Mouse (Mus musculus) gastrocnemius, adult 2 months (tissue): ENCODE data around the gene Hipk1. TPM values are rescaled to one million over a fixed set of nuclear protein-coding genes. Genes with fewer than 3 reads are reported as not detected.

Source experiments
- DNase-seq: peaks from one replicate; pipeline ENCODE4 v3.0.0; 2022
- H3K27ac ChIP-seq: fragments of 200-600 bp; 2 replicates; pipeline ENCODE4 v1.8.1; 2022; ENCODE audit warnings: mild to moderate bottlenecking
- H3K4me3 ChIP-seq: fragments of 200-600 bp; 2 replicates; pipeline ENCODE4 v1.8.1; 2022; ENCODE audit warnings: mild to moderate bottlenecking, moderate library complexity
- CTCF ChIP-seq: fragments of 200-600 bp; IDR thresholded peaks from 2 replicates; pipeline ENCODE4 v1.8.1; 2022; ENCODE audit warnings: antibody characterized with exemption, mild to moderate bottlenecking, moderate library complexity
- intact Hi-C: fragments of 180-260 bp; cut with DNase I; formaldehyde crosslinking; loops from one replicate; pipeline ENCODE4 v1.15.1; 2025
- total RNA-seq, 2 experiments: library from RNA; stranded (reverse); gene quantifications; 2 replicates each; pipeline ENCODE4 v1.2.3; 2021

The Hipk1 gene
- total RNA-seq, 2 experiments from 2014 or later: 67.2 to 73.7 TPM

DNA sequence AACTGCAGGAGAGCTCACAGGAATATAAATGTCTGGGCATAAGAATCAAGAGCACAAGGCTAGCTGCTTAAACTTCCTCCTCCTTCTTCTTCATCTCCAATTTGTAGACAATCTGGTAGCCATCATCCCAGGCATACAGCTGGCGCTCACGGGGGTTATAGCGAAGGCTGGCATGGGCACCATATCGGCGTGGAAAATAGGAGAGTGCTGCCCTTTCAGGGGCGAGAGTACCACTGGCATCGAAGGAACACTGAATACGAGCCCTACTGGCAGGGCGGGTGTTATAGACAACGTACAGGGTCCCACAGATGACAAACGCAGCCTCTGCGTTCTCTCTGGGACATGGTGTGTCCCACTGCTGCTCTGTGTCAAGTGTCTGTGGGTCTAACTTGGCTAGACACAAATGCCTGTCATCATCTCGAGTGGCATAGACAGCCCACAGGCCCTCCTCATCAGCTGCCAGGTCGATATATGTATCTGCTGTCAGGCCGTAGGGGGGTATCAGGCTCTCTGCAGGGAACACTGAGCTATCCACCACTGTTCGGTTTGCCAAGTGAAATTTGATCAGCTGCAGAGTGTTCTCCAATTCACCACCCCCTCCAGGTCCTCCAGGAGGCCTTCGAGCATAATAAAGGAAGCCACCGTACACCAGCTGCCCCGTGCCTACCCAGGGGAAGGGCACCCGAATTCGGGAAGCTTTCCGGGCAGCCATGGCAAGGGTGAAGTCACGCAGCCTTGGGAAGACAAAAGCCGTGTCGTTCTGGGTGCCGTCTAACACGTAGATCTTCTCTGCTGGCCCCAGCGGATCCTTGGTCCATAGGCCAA lies 55.4 kb downstream of the Hipk1 start:
- intact Hi-C loops: loop anchor here (5.0 kb wide), 3 partner anchors 71 to 304 kb away; partner anchors contain the start of genes Ap4b1, Dclre1b and Gm43064
- TF ChIP-seq CTCF: no peak
- Histone ChIP-seq H3K27ac (peak overlapping the region; percentile 72), H3K4me3 (peak overlapping the region; percentile 68)
- DNase-seq: peak; percentile 31

DNA sequence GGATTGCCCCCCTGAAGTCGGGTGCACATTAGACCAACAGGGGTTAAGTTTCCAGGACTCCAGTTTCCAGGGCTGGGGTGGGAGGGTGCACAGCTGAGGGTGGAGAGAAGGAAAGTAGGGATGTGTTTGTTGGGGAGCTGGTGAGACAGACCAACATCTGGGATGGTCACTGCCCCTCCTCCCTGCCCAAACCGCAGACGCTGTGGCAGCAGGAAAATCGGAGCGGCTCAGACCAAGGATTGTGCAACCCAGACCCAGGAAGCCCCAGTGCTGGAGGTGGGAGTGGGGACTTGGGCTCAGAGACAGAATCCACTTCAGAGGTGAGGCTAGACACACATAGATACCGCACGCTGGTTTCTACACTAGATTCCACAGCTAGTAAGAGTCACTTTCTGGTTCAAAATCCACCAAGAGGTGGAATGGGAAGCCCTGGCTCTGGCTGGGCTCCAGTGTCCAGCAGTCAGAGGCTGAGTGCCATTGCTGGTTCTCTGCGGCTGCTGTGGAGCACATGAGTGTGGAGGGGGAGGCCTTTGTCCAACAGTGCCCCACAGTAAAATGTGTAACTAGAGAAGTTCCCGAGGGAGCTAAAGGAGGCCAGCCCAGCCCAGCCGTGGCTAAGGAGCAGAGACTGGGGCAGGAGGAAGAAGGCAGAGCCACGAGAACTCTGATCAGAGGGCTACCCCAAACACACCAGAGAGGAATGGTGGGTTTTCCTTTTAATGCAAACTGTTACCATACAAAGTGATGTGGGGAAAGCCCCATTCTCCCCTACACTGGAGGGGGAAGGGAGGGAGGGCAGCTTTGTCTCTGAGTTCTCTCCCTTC lies 56.5 kb downstream of the Hipk1 start:
- intact Hi-C loops: loop anchor here (5.0 kb wide), 3 partner anchors 72 to 303 kb away; partner anchors contain the start of genes Ap4b1, Dclre1b and Gm43064
- TF ChIP-seq CTCF: no peak
- DNase-seq: peak; percentile 69
- peak overlapping the region; percentile 72 for H3K27ac ChIP-seq
- peak overlapping the region; percentile 68 for H3K4me3 ChIP-seq

DNA sequence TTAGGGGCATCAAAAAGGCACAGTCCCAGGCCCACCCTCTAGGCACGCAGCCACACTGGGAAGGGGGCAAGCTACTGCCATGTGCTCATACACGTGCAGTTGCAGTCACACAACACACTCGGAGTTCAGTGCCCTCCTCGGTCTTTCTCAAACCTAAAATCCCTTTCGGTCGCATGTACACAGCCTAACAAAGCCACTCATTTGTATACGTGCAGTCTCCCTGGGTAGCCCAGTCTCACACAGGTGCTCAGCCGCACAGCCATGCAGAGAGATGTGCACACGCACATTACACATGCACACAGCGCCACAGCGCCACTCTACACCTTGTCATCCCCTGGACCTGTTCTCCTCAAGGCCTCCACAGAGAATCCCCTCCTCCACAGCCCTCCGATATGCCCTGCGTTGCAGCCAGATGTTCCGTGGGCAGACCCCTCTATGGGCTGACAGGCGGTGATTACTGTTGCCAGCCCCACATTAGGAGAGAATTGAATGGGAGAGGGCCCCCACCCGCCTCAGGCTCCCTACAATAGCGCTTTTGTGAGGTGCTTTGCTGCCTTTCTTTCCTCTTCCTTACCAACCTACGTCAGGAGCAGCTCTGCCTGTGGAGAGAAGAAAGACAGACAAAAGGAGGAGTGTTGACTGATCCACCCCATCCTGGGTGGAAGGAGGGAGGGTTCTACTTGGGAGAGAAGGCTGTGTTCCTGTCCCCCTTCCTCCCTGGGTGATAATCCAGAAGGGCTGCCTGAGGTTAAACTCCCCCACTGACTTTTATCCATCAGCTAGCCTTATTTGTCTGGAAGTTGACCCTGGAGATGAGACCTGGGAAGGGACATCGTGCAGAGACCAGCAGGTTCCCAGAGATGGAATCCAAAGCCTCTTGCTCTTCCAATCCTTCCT lies 57.3 kb downstream of the Hipk1 start:
- intact Hi-C loops: no loop called here
- DNase-seq: no peak
- peak overlapping the region; percentile 72 for H3K27ac ChIP-seq

DNA sequence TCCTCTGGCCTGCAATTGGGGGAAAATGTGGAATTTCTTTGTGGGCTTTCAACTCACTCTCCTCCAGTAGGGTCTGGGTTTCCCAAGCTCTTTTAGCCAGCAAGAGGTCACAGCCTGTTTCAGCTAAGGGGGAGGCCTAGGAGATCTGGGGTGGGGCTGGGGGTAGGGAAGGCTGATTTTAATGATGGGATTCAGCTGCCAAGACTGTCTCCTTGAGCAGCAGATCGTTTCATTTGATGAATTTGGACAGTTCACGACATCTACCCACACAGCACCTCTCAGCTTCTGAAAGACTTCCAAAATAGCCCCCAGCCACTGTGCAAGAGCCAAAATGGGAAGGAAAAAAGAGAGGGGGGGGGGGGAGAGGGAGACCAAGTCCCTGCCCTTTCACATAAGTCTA lies 58.2 kb downstream of the Hipk1 start:
- DNase-seq: no peak
- intact Hi-C loops: no loop called here
- H3K4me3 ChIP-seq: no peak overlapping the region
- no peak overlapping the region for H3K27ac ChIP-seq
- TF ChIP-seq CTCF: no peak

More for the DNA sequence above, 57.3 kb downstream of the Hipk1 start:
- no peak for TF ChIP-seq CTCF
- peak overlapping the region; percentile 68 for H3K4me3 ChIP-seq

DNA sequence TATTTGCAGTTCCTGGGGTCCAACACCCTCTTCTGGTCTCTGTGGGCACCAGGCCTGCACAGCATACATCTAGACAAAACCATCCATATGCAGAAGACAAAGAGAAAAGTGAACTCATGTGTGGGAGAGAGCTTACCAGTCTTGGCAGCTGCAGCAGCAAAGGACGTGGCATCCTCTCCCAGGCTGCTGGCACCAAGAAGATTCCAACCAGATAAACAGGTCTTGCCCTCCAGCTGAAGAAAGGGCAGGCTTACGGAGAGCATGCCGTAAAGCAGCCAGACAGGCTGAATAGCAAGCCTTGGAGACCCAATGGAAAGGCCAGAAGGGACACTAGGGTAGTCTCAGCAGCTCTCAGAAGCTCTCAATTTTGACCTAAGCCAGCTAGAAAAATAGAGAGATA lies 59.2 kb downstream of the Hipk1 start:
- DNase-seq: no peak
- Histone ChIP-seq H3K4me3 (no peak overlapping the region), H3K27ac (no peak overlapping the region)
- intact Hi-C loops: no loop called here
- TF ChIP-seq CTCF: no peak

DNA sequence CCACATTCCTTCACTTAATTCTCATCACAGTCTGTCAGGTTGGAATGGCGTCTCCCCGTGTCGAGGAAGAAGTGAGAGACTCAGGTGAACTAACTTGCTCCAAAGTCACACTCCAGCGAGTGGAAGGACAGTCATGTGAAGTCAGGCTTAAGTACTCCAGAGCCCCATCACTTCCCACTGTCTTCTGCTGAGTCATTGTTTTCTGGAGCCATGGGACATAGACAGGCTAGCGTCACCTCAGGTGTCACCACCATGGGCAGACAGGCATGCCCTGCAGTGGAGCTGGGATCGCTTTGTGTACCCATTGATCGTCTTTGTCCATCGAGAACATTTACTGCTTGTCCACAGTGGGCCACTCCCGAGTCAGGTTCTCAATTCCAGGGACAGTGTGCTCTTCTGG lies 61.5 kb downstream of the Hipk1 start:
- intact Hi-C loops: no loop called here

DNA sequence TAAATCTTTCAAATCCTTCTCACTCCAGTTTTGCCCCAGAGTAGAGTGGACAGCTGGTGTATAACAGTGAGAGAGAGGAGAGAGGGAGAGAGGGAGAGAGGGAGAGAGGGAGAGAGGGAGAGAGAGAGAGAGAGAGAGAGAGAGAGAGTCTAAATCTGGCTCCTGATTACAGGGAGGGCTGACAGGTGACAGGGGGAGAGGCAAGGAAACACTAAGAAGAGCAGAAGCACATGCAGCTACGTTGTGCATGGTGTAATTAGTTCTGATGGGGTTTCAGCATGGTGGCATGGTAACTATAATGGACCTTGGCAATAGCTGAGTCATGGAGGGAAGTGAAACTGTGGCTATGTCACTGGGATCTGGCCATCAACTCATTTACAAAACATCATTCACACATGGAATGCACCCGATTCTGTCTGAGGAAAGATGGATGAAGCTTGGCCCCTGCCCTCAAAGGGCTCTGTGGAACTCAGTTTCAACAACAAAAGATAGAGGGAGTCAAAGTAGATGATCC lies 63.5 kb downstream of the Hipk1 start:
- H3K4me3 ChIP-seq: no peak overlapping the region
- TF ChIP-seq CTCF: no peak
- no peak overlapping the region for H3K27ac ChIP-seq
- intact Hi-C loops: no loop called here
- DNase-seq: no peak

More for the DNA sequence above, 61.5 kb downstream of the Hipk1 start:
- DNase-seq: no peak
- H3K27ac ChIP-seq: no peak overlapping the region
- no peak for TF ChIP-seq CTCF
- H3K4me3 ChIP-seq: no peak overlapping the region

DNA sequence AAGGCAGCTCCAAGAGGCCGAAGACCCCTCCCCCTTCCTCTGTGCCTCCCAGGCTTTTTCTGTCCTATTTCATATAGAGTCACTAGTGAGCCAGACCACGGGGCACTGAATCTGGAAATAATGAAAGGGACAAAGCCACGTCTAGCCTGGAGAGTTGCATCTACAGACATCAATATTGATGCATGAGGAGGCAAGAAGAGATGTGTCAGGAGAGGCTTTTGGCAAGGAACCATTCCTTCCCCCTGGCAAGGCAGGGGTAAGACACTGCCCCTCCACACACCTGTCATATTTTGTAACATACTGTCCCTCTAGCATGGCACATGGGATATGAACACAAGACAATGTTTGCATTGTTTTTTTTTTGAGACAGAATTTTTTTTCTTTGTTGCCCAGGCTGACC lies 64.7 kb downstream of the Hipk1 start:
- Histone ChIP-seq H3K4me3 (no peak overlapping the region), H3K27ac (no peak overlapping the region)
- no peak for DNase-seq
- intact Hi-C loops: no loop called here
- no peak for TF ChIP-seq CTCF

DNA sequence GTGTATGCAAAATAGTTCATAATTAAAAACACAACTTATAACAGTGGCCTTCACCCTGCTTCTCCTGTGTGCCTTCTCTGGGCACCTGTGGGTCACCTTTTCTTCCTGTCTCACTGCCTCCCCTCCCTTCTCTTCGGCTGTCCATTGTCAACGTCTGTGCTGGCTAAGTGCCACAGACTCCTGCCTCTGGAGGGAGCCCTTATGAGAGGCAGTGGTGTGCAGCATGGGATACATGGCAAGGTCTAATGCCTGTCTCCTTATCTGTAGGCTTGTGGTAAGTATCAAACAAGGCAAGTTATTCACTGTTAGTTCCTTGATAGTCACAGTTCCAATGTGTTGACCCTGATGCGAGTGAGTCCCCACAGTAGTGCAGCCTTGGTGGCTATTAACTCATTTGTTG lies 67.2 kb downstream of the Hipk1 start:
- no peak for DNase-seq
- H3K4me3 ChIP-seq: no peak overlapping the region
- H3K27ac ChIP-seq: no peak overlapping the region
- intact Hi-C loops: no loop called here
- TF ChIP-seq CTCF: no peak

DNA sequence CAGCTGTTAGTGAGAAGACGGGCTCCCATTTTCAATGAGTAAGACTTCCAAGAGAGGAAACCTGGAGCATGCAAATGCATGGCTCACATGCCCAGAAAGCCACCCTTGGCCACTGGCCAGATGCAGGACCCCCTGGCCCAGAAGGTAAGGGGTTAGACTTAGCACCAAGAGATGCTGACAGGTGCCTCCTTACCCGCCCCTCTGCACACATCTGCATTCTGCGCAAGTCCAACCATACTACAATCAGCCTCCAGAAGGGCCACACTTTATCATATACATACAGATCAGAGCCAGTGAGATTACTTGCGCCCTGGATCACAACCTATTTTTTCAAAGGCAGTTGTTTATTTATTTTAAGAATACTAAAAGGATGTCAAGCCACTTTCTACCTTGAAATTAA lies 72.6 kb downstream of the Hipk1 start:
- intact Hi-C loops: no loop called here
- no peak for DNase-seq

DNA sequence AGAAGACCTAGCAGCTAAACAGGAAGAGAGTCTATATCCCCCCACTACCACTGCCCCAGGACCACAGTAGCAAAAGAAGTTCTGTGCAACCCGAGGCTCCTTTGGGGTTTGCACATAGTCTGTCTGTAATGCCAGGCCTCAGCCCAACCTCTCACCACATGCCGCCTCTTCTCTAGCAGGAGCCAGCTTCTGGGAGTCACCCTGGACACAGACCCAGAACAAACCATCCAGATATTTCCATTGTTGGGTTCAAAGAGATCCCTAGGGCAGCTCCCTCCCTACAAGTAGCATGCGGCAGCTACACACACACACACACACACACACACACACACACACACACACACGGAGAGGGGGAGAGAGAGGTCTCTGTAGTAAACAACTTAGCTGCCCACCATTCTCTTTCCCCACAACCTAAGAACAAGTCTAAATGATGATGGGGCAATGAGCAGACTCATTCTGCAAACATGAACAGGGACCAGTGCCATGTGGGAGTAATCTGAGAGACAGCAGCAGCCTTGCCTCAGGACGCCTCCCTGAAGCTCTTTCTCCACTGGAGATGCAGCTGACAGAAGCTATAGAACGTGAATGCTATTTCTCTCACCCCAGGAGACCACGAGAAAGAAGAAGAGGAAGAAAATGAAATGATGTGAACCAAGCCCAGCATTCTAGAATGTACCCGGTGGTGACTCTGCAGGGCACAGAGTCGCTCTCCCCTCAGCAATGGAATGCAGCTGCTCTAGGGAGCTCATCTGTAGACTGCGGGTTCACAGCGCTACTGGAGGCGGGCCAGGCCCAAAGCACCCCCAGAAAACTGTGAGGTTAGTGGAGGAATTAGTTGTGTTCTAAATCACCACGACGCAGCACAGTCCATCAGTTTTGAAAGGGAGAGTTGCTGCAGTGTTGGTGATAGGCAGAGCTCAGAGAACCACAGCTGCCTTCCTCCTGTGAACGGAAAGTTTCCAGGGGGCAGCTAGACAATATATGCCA lies 74.3 kb downstream of the Hipk1 start:
- Histone ChIP-seq H3K4me3 (peak overlapping the region; percentile 41), H3K27ac (peak overlapping the region; percentile 72)
- TF ChIP-seq CTCF: no peak
- peak; percentile 54 for DNase-seq
- intact Hi-C loops: no loop called here

More for the DNA sequence above, 72.6 kb downstream of the Hipk1 start:
- no peak for TF ChIP-seq CTCF
- no peak overlapping the region for H3K27ac ChIP-seq
- H3K4me3 ChIP-seq: no peak overlapping the region
